Mouse (Mus musculus) ES-CJ7 (cell line): ENCODE results near the gene Gm7694.

Experiments
- DNase-seq: peaks from one replicate; pipeline ENCODE4 v3.0.0; 2011; ENCODE audit warnings: low read depth, low spot score

The Gm7694 gene

DNA sequence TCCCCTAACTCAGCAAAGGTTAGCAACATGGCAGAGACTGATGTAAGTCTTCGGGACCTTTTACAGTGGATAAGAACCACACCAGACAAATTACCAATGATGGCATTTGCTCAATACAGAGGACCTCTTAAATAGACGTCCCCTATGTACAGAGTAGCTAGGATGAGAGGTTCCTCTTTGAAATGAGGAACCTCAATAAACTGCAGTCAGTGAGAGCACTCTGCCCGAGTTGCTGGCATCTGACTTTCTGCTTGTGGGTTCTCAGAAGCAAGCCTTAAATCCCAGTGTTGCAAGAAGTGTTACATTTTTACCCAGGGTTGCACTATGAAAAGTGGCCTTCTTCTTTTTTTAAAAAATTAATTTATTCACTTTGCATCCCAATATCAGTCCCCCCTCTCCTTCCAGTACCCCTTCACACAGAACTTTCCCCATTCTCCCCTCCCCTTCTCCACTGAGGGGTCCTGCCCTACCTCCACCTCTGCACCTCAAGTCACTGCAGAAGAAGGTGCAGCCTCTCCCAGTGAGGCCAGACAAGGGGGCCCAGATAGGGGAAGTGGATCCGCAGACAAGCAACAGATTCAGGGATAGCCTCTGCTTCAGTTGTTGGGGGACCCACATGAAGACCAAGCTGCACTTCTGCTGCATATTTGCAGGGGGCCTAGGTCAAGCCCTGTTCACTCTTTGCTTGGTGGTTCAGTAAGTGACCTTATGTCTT, 23.6 kb downstream of the Gm7694 start:
- no peak for DNase-seq

DNA sequence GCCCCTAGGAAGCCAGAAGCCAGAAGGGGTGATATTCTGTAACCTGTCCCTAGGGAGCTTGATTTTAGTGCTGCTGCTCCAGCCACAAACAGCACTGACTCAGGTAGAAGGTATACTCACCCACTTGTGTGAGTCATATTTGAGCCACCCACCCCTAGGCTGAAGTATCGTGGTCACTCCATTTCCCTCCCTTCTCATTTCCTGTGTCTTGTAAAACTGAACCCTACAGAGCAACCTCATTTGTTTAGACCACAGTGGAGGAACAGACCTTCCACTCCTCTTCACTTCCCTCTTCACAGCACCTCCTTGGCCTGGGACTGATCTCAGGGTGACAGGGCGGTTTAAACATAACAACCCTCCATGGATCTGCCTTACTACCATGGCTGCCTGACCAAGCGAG, 29.1 kb downstream of the Gm7694 start, which contains the start of gene Sh2d1b1:
Gene Sh2d1b1 (plus strand): TSS at position 305 of the 400 bp plus-strand sequence.
- no peak for DNase-seq

DNA sequence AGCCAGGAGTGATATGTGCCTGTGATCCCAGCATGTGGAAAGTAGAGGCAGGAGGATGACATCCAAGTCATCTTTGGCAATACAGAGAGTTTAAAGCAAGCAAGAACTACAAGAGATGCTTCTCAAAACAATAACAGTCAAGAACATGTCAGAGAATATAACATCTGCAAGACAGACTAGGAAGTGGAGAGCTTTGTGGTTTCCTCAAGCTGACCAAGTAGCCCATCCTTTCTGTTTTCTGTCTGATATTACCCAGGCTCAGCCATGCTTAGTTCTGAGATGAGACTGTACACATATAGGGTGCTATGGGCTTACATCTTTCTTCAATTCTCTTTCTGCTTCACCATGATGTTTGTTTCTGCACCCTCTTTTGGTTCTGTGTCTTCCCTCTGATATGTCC, 32.9 kb downstream of the Gm7694 start:
- DNase-seq: no peak

DNA sequence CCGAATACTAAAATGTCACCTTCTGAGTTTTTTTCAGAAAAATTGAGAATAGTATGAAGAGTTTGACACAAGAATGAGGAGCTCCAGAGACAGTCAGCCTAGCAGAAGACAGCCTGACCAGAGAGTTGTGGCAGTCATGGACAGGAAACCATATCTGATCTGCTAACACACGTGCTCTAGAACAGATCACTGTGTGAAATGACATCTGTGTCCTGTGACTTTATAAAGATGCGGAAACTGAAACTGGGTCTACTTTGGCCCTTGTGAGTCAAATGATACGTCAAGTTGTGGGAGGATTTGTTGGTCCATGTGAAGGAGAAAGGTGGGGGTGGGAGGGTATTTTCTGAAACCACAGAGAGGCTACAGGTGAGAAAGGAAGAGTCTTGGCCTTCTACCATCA, 35.4 kb downstream of the Gm7694 start:
- no peak for DNase-seq

DNA sequence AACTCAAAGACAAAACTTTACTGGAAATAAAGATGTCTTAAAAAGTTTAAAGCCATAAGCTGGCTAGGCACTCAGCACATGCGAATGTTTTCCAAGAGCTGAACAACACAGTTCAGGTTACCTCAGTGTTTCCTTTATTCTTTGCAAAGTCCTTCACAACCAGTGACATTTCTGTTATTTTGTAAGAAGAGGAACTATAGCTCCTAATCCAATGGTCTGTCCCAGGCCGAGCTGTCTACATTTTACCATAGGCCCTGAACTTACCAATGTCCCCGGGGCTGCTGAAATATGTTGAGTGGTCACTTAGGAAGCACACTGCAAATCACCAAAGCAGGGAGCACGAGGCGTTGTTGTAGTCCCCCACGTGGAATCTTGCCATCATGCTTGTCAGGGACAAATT, 35.9 kb downstream of the Gm7694 start:
- no peak for DNase-seq

DNA sequence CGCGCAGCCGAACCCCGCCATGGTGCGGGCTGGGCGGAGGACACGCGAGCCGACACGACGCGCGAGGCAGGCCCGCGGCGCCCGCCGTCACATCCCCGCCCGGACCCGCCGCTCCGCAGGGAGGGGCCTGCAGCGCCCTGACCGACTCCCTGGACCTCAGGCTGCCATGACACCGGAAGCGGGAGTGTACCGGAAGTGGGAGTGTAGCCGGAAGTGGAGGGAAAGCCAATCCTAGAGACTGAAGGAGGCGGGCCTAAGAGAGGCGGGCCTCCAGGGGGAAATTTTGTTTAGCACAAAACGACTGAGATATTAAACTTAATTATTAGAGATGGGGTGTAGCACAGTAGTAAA, 50.6 kb downstream of the Gm7694 start:
- peak; percentile 72 for DNase-seq

DNA sequence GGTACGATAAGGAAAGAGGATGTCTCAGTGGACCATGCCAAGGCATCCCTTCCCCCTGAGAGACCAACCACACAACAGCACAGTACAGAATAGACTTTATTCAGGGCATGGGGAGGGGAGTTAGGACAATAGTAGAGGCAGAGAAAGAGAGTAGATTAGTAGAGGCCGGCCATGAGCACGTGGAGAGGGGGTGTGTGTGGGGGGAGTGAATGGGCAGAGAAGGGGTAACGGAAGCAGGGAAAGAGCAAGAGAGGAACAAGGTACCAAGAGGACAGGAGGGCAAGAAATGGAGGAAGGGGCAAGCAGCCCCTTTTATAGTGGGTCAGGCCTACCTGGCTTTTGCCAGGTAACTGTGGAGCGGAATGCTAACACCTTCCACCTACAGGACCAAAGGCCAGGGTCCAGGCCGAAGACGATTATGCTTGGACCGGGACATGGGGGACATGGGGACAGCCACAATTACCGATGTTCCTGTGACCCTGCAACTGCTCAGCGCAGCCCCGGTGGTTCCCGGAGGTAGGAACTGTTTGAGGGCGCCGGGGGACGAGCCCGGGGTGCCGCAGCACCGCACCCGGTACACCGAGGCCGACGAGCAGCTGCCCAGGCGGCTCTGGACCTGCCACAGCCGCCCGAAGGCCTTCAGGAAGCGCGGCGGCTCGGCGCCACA, 51.1 kb downstream of the Gm7694 start:
- no peak for DNase-seq
